Mouse (Mus musculus): Measurements from ENCODE around the gene Snx29.
"Not testable (repeated sequence)": the region's sequence is repeated elsewhere in the genome, so short reads cannot be mapped to it uniquely, and the experiment has no call there.

- TF ChIP-seq CTCF (IDR thresholded peaks at IDR 0.05; ENCODE audit: borderline replicate concordance, extremely low read depth, insufficient read depth, insufficient read length), result peak; percentile 32; the same call in 1 of the 2 replicates
- TF ChIP-seq POLR2A (IDR thresholded peaks at IDR 0.05; ENCODE audit: borderline replicate concordance, extremely low read depth, insufficient read depth, insufficient read length, poor library complexity, severe bottlenecking), result not testable (repeated sequence)
Observed at GRCm38 (mm10) chr16:11423611-11424297, 101.0 kb downstream of the Snx29 start.
